In genomic region chr1:184731091-184731640, GRCm38 (mm10) we compare ENCODE assay signal across 8 mouse cellular contexts. TPM values are rescaled to one million over a fixed set of nuclear protein-coding genes. Genes with fewer than 3 reads are reported as not detected.
DNase-seq lines count a peak whose midpoint lies in the region; ATAC-seq and TF ChIP-seq lines count a peak whose summit lies in the region.

No protein-coding gene starts in this region.

- TF ChIP-seq CTCF in lung, adult 2 months (IDR thresholded peaks at IDR 0.05; ENCODE audit: insufficient read depth, low read length), result no peak

- H3K4me2 ChIP-seq in embryonic facial prominence, embryonic 12.5 days (replicated peaks), result peak overlapping the region; percentile 79
- peak overlapping the region; percentile 73 for H3K4me2 ChIP-seq in intestine, embryonic 14.5 days (ENCODE audit: low read length)

- ATAC-seq in embryonic facial prominence, embryonic 12.5 days (ENCODE audit: insufficient number of reproducible peaks, insufficient read depth, low FRiP score, low TSS enrichment), result no peak
- ATAC-seq in intestine, embryonic 14.5 days (replicated peaks; ENCODE audit: low FRiP score, low TSS enrichment, low read depth), result no peak

- peak overlapping the region; percentile 90 for H3K4me3 ChIP-seq in lung, adult 2 months (replicated peaks; ENCODE audit: extremely low read depth, low read depth, low read length)
- H3K4me3 ChIP-seq in embryonic facial prominence, embryonic 12.5 days, result peak overlapping the region; percentile 44
- H3K4me3 ChIP-seq in intestine, embryonic 14.5 days (ENCODE audit: low read depth, low read length), result peak overlapping the region; percentile 88

- peak overlapping the region; percentile 28; the same call in 1 of the 2 replicates for H3K9ac ChIP-seq in embryonic facial prominence, embryonic 12.5 days
- peak overlapping the region; percentile 99 for H3K9ac ChIP-seq in intestine, embryonic 14.5 days (ENCODE audit: low read length)

- no peaks in the 10 kb centered on the region for H3K9me3 ChIP-seq in embryonic facial prominence, embryonic 12.5 days
- no peaks in the 10 kb centered on the region for H3K9me3 ChIP-seq in intestine, embryonic 14.5 days (ENCODE audit: control insufficient read depth, low read length)

- peaks cover 14% of the 10 kb centered on the region for H3K4me1 ChIP-seq in lung, adult 2 months (ENCODE audit: control insufficient read depth, insufficient read depth, low read length)
- peaks cover 12% of the 10 kb centered on the region; the same call in 1 of the 2 replicates for H3K4me1 ChIP-seq in embryonic facial prominence, embryonic 12.5 days
- H3K4me1 ChIP-seq in intestine, embryonic 14.5 days (replicated peaks; ENCODE audit: control insufficient read depth, insufficient read depth, low read length), result peaks cover 25% of the 10 kb centered on the region

- 0 out of 2 replicates have a peak overlapping the region, but pooled peaks have one; percentile 57 for H3K27ac ChIP-seq in embryonic facial prominence, embryonic 12.5 days
- peak overlapping the region; percentile 100 for H3K27ac ChIP-seq in intestine, embryonic 14.5 days (ENCODE audit: low read depth)

- peaks cover 83% of the 10 kb centered on the region for H3K27me3 ChIP-seq in embryonic facial prominence, embryonic 12.5 days
- peaks cover 29% of the 10 kb centered on the region for H3K27me3 ChIP-seq in intestine, embryonic 14.5 days (replicated peaks; ENCODE audit: control insufficient read depth, insufficient read depth, low read length)

- no peak for TF ChIP-seq POLR2A in lung, adult 2 months (IDR thresholded peaks at IDR 0.05; ENCODE audit: borderline replicate concordance, extremely low read depth, low read depth, low read length)

- no peaks in the 10 kb centered on the region for H3K36me3 ChIP-seq in embryonic facial prominence, embryonic 12.5 days
- H3K36me3 ChIP-seq in intestine, embryonic 14.5 days (ENCODE audit: control insufficient read depth, insufficient read depth, low read length), result peaks cover 32% of the 10 kb centered on the region

- 11% methylated on average over 18 of the region's 18 CpGs for WGBS in lung, adult 2 months
- 3% methylated on average over 18 of the region's 18 CpGs for WGBS in embryonic facial prominence, embryonic 12.5 days
- WGBS in intestine, embryonic 14.5 days, result 2% methylated on average over 18 of the region's 18 CpGs

- no peak for DNase-seq in lung, adult 2 months
- DNase-seq in lung, postnatal 4 days, result no peak
- no peak for DNase-seq in intestine, embryonic 14.5 days (ENCODE audit: low spot score)
- DNase-seq in naive thymus-derived CD4-positive, alpha-beta T cell, adult 2 months (ENCODE audit: low read depth), result peak; percentile 14
- no peak for DNase-seq in cerebellum, adult 11 months
- DNase-seq in cerebellum, postnatal 4 days (ENCODE audit: low spot score in 2 of 2), result no peak
- DNase-seq in kidney, postnatal 14 days, result no peak

RNA-seq across cellular contexts. Expression of gene Hlx, which starts 1.3 kb away (rescaled TPM):
- 72.0 and 77.7 TPM in 2 replicates for polyA plus RNA-seq in lung, adult 2 months (2012; rRNA removed)
- polyA plus RNA-seq in embryonic facial prominence, embryonic 12.5 days (2016; fragmentation: Nextera tagmentation; extraction: Ambion mirVana), result 8.4 and 9.7 TPM in 2 replicates
- polyA plus RNA-seq in intestine, embryonic 14.5 days (2014; fragmentation: Nextera tagmentation; extraction: Ambion mirVana), result 49.3 and 53.4 TPM in 2 replicates
